Mouse (Mus musculus): ENCODE results near the gene Ascc1. TPM values are rescaled to one million over a fixed set of nuclear protein-coding genes. Genes with fewer than 3 reads are reported as not detected.

Ascc1 gene
- 10 to 100 TPM; 18.4 to 19.1 TPM for total RNA-seq (2021)
- long read RNA-seq, experiment 1, transcript Ascc1-201 (11 exons, 1,450 nt), result major isoform, 8 of 15 reads
- long read RNA-seq, experiment 1, transcript Ascc1-202 (11 exons, 1,473 nt), result minor isoform, 6 of 15 reads
- long read RNA-seq, experiment 1, partial matches to known transcripts, result 1 of 15 reads
- long read RNA-seq, experiment 1, other reads (novel, unspliced or antisense), result 0 of 15 reads
- long read RNA-seq, experiment 2, transcript Ascc1-201 (11 exons, 1,450 nt), result major isoform, 11 of 25 reads
- long read RNA-seq, experiment 2, partial matches to known transcripts, result 5 of 25 reads
- long read RNA-seq, experiment 2, other reads (novel, unspliced or antisense), result 5 of 25 reads

- DNase-seq (ENCODE audit: low spot score in 2 of 2), result peak; percentile 96 to 97
These were observed at the start of gene Ascc1, which contains the start of gene Anapc16 for GRCm38 (mm10) chr10:60002673-60003212. Ascc1 (plus strand) TSS chr10:60002805. Anapc16 (minus strand) TSS chr10:60003135.

- no peak for DNase-seq (ENCODE audit: low spot score in 2 of 2)
These were observed 49.0 kb upstream of the Ascc1 start for GRCm38 (mm10) chr10:59953564-59954039.

DNA sequence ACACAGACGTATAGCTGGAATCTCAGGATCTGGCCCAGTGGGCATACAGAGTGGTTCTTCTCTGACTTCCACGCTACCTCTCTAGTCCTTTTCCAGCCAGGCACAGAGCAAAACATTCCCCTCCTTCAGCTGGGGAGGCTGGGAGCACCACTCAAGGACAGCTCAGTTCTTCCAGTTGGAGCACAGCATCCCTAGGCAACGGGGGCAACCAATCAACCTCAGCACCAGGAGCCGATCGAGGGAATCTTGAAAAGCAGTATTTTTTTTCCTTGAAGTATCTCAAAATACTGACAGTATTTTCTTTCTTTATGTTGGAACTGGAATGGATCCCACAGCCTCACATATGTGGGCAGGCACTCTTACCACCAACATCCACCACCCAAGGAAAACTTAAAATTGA lies 45.9 kb upstream of the Ascc1 start:
- no peak for DNase-seq (ENCODE audit: low spot score in 2 of 2)

- peak in 1 of 2 experiments; percentile 72 for DNase-seq (ENCODE audit: low spot score in 2 of 2)
These were observed 45.1 kb upstream of the Ascc1 start for GRCm38 (mm10) chr10:59957171-59958149.

DNA sequence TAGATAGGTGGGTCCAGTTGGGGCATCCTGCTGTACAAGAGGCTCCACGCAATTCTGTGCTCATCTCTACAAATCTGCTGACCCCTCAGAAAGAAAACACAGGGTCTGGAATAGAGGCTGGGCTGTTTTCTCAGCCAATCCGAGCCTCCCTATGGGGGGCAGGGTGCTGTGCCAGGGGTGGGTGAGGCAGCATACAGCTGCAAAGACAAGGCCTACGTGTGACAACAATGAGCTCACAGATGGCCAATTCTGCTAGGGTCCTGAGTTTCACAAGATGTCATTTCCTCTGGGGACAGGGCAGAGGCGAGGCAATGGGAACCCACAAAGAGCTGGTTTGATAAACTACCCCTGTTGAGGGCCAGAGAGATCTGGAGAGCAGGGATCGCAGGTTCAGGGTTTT lies 44.1 kb upstream of the Ascc1 start:
- no peak for DNase-seq (ENCODE audit: low spot score in 2 of 2)

DNA sequence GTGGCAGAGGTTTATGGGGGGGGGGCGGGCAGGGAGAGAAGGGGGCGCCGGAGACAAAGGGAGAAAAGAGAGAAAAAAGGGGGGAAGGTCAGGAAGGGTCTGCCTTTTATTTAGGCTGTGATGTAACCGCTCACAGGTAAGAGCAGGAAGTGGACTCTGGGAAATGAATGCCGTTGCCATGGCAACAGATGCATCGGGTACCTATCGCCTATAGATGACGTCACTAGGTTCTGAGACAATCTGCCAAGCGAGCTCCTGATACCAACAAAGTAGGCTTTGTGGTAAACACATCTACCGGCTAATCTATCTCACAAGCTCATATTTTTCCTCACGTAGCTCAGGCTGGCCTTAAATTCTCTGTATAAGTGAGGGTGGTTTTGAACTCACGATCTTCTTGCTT lies 43.1 kb upstream of the Ascc1 start:
- no peak for DNase-seq (ENCODE audit: low spot score in 2 of 2)

- DNase-seq (ENCODE audit: low spot score in 2 of 2), result no peak
These were observed 39.0 kb upstream of the Ascc1 start for GRCm38 (mm10) chr10:59963609-59964008.

GRCm38 (mm10) chr10:59964504-59965361 lies 37.9 kb upstream of the Ascc1 start:
- no peak for DNase-seq (ENCODE audit: low spot score in 2 of 2)

- no peak for DNase-seq (ENCODE audit: low spot score in 2 of 2)
These were observed 37.3 kb upstream of the Ascc1 start for GRCm38 (mm10) chr10:59965362-59965695.

DNA sequence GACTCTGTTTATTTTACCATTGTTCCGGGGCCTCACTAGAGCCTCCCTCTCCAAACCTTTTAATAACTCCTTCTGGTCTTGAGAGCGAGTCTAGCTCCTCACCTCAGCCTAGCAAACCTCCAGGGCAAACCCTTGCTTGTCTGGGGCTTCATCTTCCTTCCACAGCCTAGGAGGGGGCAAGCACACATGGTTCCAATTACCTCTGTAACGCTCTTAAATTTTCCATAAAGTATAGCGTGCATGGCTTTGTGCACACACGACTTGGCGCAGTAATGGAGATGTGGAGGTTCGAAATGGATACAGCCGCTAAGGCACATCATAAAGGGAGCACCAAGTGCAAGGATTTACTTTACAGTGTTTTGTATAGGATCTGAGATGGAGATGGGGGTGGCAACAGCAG lies 36.8 kb upstream of the Ascc1 start:
- no peak for DNase-seq (ENCODE audit: low spot score in 2 of 2)

DNA sequence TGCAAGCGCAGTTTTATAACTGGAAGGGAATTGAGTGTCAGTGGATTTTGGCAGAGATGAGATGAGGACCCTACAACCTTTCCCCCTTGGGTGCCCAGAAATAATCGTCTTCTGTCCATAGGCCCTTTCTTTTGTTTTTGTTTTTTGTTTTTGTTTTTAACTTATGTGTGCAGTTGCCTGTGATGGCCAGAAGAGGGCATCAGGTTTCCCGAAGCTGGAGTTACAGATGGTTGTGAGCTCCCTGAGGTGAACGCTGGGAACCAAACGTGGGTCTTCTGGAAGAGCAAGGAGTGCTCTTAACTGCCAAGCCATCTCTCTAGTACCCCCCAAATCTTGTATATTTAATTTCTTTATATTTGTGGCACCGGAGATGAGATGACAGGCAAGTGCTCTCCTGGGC lies 35.9 kb upstream of the Ascc1 start:
- DNase-seq (ENCODE audit: low spot score in 2 of 2), result no peak

DNA sequence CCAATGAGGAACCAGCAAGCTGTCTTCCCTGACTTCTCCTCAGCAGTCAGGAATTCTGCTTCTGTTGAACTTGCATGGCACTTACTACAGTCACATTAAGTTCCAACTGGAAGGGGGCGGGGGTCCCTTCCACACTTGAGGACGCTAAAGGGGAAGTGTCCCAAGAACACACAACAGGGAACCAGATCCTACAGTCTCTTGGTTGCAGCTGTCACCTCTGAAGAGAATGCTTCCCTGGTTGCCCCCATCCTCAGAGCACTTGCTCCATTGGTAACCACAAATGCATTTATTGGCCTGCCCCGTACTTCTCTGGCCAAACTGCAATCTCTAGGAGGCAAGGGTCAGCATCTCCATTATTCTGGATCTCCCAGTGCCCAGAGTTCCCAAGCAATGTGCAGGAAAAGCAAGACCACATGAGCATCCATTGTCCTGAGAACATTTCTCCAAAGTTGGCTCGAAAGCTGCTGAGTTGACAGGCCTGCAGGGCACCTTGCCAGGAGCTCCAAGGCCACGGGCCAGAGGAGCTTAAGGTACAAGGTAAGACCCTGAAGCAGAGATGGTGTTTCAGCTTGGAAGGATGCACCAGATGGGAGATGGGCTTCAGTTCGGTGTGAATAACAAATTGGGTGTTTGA lies 35.2 kb upstream of the Ascc1 start:
- DNase-seq (ENCODE audit: low spot score in 2 of 2), result no peak

DNA sequence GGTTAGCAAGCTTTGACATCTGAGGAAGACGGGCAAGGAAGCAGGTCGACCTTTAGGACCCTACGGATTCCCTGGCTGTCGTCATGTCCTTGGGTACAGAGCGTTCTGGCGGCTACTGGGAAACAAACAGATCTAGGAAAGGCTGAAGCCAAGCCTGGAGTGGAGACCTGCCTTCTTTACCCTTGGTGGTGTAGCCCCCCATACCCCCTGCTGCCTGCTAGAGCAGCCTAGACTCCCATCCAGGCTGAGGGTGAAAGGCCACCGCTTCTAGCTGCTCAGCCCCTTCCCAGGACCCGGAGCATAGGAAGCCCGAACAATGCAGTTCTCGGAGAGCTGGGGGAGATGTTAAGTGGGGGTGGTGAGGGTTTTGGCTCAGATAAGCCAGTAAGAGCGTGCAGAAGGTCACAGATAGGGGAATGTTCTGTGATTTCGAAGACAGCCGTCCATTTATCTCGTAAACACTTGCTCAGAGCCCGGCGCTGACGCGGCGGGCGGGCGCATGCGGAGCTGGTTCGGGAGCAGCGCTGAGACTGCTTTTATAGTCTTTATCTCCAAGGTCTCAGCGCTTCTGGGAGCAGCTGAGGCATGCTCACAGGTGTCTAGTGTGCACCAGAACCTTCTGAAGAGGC lies 32.7 kb upstream of the Ascc1 start:
- peak; percentile 57 to 86 for DNase-seq (ENCODE audit: low spot score in 2 of 2)

DNA sequence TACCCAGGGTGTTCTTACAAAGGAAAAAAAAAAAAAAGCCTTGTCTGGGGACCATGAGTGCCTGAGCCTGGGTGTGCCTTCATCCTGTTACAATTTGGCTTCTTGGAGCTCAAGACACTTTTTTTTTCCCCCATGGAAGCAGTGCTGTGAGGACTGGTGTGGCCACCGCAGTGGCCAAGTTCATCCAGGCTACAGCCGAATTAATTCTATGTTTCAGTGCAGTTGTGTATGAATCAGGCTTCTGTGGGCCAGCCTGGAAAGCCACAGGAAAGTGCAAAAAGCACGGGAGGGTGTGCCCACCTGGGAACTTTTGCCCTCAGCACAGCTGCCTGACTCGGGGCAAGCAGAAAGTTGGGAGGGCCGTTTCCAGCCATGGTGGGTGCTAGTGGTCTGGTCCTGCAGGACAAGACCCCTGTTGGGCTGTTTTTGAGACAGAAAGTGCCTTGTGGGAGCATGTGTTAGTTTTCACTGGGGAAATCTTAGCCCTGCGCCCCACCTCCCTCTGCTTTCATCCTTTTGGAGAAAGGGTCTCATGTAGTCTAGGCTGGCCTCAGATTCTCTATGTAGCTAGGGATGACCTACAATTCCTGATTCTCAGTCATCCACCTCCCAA lies 32.0 kb upstream of the Ascc1 start:
- DNase-seq (ENCODE audit: low spot score in 2 of 2), result no peak

GRCm38 (mm10) chr10:59971813-59972212 lies 30.8 kb upstream of the Ascc1 start:
- DNase-seq (ENCODE audit: low spot score in 2 of 2), result no peak

DNA sequence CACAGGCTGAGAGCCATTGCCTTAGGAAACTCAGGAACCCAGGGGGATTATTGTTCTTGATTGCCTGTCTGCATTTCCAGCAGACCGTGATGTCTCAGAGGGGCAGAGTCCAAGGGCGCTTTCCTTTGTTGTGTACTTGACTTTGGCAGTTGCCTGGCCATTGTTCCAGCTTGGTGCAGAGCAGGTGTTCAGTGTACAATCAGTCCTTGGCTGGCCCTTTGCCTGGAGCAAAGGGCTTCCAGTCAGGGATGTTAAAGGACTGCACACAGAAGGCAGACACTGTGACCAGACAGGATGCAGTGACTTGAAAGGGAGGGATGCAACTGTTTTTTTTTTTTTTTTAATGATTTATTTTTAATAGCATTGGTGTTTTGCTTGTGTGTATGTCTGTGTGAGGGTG lies 30.1 kb upstream of the Ascc1 start:
- no peak for DNase-seq (ENCODE audit: low spot score in 2 of 2)

GRCm38 (mm10) chr10:59972999-59973398 lies 29.6 kb upstream of the Ascc1 start:
- DNase-seq (ENCODE audit: low spot score in 2 of 2), result no peak

DNA sequence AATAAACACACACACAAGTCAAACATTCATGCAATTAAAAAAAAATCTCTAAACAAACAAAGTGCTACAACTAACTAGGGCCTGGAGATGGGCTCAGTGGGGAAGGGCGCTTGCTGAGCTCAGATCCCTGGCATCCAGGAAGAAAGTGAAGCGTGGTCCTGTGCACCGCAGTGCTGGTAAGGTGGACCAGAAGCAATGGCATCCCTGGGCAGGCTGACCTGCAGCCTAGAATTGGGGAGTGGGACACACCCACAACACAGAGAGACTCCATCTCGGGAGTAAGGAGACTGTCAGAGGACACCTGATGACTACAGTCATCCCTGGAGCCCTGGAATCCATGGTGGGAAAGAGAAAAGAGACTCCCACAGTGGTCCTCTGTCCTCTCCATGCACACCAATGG lies 29.2 kb upstream of the Ascc1 start:
- no peak for DNase-seq (ENCODE audit: low spot score in 2 of 2)

GRCm38 (mm10) chr10:59974191-59974664 lies 28.4 kb upstream of the Ascc1 start:
- DNase-seq (ENCODE audit: low spot score in 2 of 2), result peak in 1 of 2 experiments; percentile 67

All from layer of hippocampus, postnatal 14 days (tissue).